Mouse (Mus musculus): ENCODE measurements around the gene Rgs16. TPM values are rescaled to one million over a fixed set of nuclear protein-coding genes. Genes with fewer than 3 reads are reported as not detected.

Gene Rgs16
- polyA plus RNA-seq, 1 experiment from 2014 or later = 4.0 TPM

DNA sequence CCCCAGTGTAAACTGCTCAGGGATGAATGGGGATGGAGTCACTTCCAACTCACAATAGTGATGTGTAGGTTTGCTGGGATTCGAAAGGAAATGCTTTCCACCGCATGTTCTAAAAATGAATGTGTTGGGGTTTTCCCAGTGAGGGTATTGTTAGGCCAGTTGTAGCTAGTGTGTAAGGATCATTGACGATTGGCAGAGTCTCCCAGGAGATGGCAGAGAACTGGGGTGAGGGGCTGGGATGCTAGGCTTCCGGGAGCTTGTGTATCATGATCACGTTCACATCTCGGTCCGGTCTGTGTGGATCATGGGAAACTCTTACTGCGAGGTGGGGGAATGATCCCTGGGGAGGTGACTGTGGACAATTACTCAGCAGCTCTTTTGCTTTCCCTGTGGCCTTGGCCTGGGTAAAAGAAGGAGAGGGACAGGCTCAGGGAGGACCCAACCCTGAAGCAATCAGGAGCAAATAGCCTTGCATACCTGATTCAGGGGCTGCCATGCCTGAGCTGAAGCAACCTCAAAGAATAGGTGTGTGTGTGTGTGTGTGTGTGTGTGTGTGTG, 37.2 kb upstream of the Rgs16 start:
- Histone ChIP-seq H3K9me3 (replicated peaks; ENCODE audit: low read length) (no peaks in the 10 kb centered on the region), H3K4me2 (ENCODE audit: low read length) (no peak overlapping the region), H3K27ac (no peak overlapping the region), H3K4me1 (replicated peaks; ENCODE audit: insufficient read depth, low read length) (peaks cover 15% of the 10 kb centered on the region; the same call in 1 of the 2 replicates), H3K4me3 (replicated peaks; ENCODE audit: low read depth, low read length) (no peak overlapping the region), H3K36me3 (ENCODE audit: insufficient read depth, low read length) (no peaks in the 10 kb centered on the region), H3K27me3 (ENCODE audit: insufficient read depth, low read length) (no peaks in the 10 kb centered on the region), H3K9ac (ENCODE audit: low read depth, low read length) (no peak overlapping the region)
- TF ChIP-seq CTCF (IDR thresholded peaks at IDR 0.05; ENCODE audit: low read depth) = no peak
- ATAC-seq (replicated peaks; ENCODE audit: low FRiP score, low read depth) = no peak
- DNase-seq (ENCODE audit: low spot score) = no peak
- 74% methylated on average over 8 of the region's 8 CpGs for WGBS

DNA sequence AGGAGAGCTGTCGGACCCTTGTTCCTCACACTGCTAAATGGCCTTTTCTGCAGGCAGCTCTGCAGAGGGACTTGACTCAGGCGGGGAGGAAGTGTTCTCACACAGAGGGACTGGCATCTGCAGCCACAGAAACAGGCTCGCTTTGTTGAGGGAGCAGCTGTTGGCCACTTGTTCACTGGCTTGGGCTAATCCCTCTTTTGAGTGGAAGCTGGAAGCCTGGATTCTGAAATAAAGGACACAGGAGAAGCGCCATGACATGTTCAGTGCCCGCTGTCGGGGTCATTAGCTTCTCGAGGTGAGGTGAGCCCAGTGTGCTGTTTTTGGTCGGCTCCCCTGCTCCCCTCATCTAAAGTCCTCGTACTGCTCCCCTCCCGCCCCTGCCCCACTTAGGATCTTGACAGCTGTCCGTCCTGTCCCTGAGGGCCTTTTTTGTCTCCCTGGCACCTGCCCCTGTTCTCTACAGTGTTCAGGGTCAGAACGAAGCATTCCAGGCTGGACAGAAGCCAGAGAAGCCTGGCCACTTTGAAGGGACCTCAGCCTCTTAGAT, 36.6 kb upstream of the Rgs16 start:
- H3K4me2 ChIP-seq (ENCODE audit: low read length) = no peak overlapping the region
- ATAC-seq (replicated peaks; ENCODE audit: low FRiP score, low read depth) (no peak), DNase-seq (ENCODE audit: low spot score) (no peak)
- H3K9me3 ChIP-seq (replicated peaks; ENCODE audit: low read length) = no peaks in the 10 kb centered on the region
- H3K36me3 ChIP-seq (ENCODE audit: insufficient read depth, low read length) = no peaks in the 10 kb centered on the region
- 34% methylated on average over 12 of the region's 12 CpGs for WGBS
- H3K27ac ChIP-seq = no peak overlapping the region
- H3K27me3 ChIP-seq (ENCODE audit: insufficient read depth, low read length) = no peaks in the 10 kb centered on the region
- no peak for TF ChIP-seq CTCF (IDR thresholded peaks at IDR 0.05; ENCODE audit: low read depth)
- peaks cover 11% of the 10 kb centered on the region; the same call in 1 of the 2 replicates for H3K4me1 ChIP-seq (replicated peaks; ENCODE audit: insufficient read depth, low read length)
- no peak overlapping the region for H3K4me3 ChIP-seq (replicated peaks; ENCODE audit: low read depth, low read length)
- no peak overlapping the region for H3K9ac ChIP-seq (ENCODE audit: low read depth, low read length)

DNA sequence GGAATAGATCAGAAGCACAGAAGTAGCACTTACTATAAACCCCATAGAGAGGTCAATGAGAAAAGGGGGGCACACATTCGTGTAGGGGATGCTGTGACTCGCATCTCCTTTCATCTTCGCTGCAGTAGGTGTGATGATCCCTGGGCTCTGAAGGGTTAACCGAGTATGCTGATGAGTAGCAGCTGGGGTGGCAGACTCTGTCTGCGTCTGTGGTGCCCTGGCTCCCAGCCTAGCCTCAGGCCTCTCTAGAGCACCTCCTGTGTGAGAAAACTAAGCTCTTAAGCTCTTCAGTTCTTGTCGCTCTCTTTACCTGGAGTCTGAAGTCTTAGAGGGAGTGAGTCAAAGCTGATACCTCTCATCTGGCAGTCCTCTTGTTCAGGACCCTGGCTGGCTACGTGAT, 36.0 kb upstream of the Rgs16 start:
- ATAC-seq (replicated peaks; ENCODE audit: low FRiP score, low read depth) (no peak), DNase-seq (ENCODE audit: low spot score) (no peak)
- Histone ChIP-seq H3K27ac (no peak overlapping the region), H3K4me2 (ENCODE audit: low read length) (no peak overlapping the region), H3K4me3 (replicated peaks; ENCODE audit: low read depth, low read length) (no peak overlapping the region), H3K9ac (ENCODE audit: low read depth, low read length) (no peak overlapping the region), H3K27me3 (ENCODE audit: insufficient read depth, low read length) (no peaks in the 10 kb centered on the region), H3K4me1 (replicated peaks; ENCODE audit: insufficient read depth, low read length) (peaks cover 4% of the 10 kb centered on the region; the same call in 1 of the 2 replicates), H3K36me3 (ENCODE audit: insufficient read depth, low read length) (no peaks in the 10 kb centered on the region), H3K9me3 (replicated peaks; ENCODE audit: low read length) (no peaks in the 10 kb centered on the region)
- 28% methylated on average over 7 of the region's 7 CpGs for WGBS
- no peak for TF ChIP-seq CTCF (IDR thresholded peaks at IDR 0.05; ENCODE audit: low read depth)

DNA sequence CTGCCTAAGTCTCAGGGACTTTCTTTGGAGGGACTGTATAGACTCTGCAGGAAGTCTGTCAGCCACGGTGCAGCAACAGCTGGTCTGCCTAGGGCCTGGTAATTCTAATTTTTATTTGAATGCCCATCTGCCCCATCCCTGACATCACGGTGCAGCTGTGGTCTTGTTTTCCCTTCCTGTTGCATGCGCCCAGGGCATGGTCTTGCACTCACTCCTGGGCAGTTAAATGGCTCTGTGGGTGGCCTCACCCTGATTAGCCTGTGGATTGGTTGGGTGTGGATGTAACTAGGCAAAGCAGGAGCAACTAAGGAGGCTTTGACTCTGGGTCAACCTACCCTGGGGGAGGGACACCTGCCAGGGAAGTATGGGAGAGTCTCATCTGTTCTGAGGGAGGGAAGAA, 35.2 kb upstream of the Rgs16 start:
- no peak for ATAC-seq (replicated peaks; ENCODE audit: low FRiP score, low read depth)
- Histone ChIP-seq H3K36me3 (ENCODE audit: insufficient read depth, low read length) (no peaks in the 10 kb centered on the region), H3K4me1 (replicated peaks; ENCODE audit: insufficient read depth, low read length) (no peaks in the 10 kb centered on the region; the same call in 1 of the 2 replicates), H3K9ac (ENCODE audit: low read depth, low read length) (no peak overlapping the region), H3K4me2 (ENCODE audit: low read length) (no peak overlapping the region), H3K27ac (no peak overlapping the region), H3K4me3 (replicated peaks; ENCODE audit: low read depth, low read length) (no peak overlapping the region), H3K27me3 (ENCODE audit: insufficient read depth, low read length) (no peaks in the 10 kb centered on the region), H3K9me3 (replicated peaks; ENCODE audit: low read length) (no peaks in the 10 kb centered on the region)
- no peak for TF ChIP-seq CTCF (IDR thresholded peaks at IDR 0.05; ENCODE audit: low read depth)
- WGBS = 38% methylated on average over 3 of the region's 3 CpGs
- DNase-seq (ENCODE audit: low spot score) = no peak

DNA sequence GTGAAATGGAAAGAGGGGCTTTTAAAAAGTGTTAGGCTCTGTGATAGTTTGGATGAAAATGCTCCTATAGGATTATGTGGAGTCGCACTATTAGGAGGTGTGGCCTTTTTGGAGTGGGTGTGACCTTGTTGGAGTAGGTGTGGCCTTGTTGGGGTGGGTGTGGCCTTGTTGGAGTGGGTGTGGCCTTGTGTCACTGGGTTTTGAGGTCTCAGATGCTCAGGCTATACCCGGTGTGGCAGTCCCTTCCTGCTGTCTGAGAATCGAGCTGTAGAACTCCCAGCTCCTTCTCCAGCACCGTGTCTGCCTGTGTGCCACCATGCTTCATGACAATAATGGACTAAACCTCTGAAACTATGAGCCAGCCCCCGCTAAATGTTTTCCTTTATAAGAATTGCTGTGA, 31.5 kb upstream of the Rgs16 start:
- DNase-seq (ENCODE audit: low spot score) (no peak), ATAC-seq (replicated peaks; ENCODE audit: low FRiP score, low read depth) (no peak)
- Histone ChIP-seq H3K9ac (ENCODE audit: low read depth, low read length) (no peak overlapping the region), H3K4me3 (replicated peaks; ENCODE audit: low read depth, low read length) (no peak overlapping the region), H3K4me2 (ENCODE audit: low read length) (no peak overlapping the region), H3K4me1 (replicated peaks; ENCODE audit: insufficient read depth, low read length) (no peaks in the 10 kb centered on the region), H3K27ac (no peak overlapping the region), H3K27me3 (ENCODE audit: insufficient read depth, low read length) (no peaks in the 10 kb centered on the region), H3K9me3 (replicated peaks; ENCODE audit: low read length) (no peaks in the 10 kb centered on the region), H3K36me3 (ENCODE audit: insufficient read depth, low read length) (no peaks in the 10 kb centered on the region)
- TF ChIP-seq CTCF (IDR thresholded peaks at IDR 0.05; ENCODE audit: low read depth) = no peak
- 87% methylated on average over 5 of the region's 5 CpGs for WGBS

DNA sequence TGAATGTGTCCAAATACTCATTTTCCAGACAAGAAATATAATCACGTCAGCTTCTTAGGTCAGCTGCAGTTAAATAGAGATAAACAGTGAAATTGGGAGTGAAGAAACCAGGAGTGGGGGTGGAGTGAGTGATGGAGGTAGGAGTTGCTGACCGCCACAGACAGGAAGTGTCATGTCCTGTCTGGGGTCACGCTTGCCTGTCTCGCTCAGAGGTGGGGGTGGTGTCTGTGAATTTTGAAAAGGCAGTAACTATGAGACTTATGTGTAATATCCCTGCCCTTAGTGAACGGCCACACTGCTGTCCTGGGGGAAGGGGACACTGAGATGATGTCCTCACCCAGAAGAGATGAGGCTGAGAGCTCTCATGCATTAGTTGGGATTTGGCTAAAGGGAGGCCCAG, 30.7 kb upstream of the Rgs16 start:
- ATAC-seq (replicated peaks; ENCODE audit: low FRiP score, low read depth) = no peak
- WGBS = 20% methylated on average over 5 of the region's 5 CpGs
- Histone ChIP-seq H3K4me1 (replicated peaks; ENCODE audit: insufficient read depth, low read length) (no peaks in the 10 kb centered on the region), H3K4me2 (ENCODE audit: low read length) (no peak overlapping the region), H3K4me3 (replicated peaks; ENCODE audit: low read depth, low read length) (no peak overlapping the region), H3K27ac (no peak overlapping the region), H3K27me3 (ENCODE audit: insufficient read depth, low read length) (no peaks in the 10 kb centered on the region), H3K9ac (ENCODE audit: low read depth, low read length) (no peak overlapping the region), H3K36me3 (ENCODE audit: insufficient read depth, low read length) (no peaks in the 10 kb centered on the region), H3K9me3 (replicated peaks; ENCODE audit: low read length) (no peaks in the 10 kb centered on the region)
- no peak for DNase-seq (ENCODE audit: low spot score)
- TF ChIP-seq CTCF (IDR thresholded peaks at IDR 0.05; ENCODE audit: low read depth) = no peak

All from kidney, postnatal 0 days (tissue).